Mouse (Mus musculus): ENCODE results near the gene Fbxl8. TPM values are rescaled to one million over a fixed set of nuclear protein-coding genes. Genes with fewer than 3 reads are reported as not detected.

The Fbxl8 gene
- total and polyA plus RNA-seq, 3 experiments = 5.2 to 10.5 (median 5.9) TPM

- Histone ChIP-seq H3K79me2 (replicated peaks; ENCODE audit: control insufficient read depth, extremely low read depth, insufficient read depth, poor library complexity, severe bottlenecking) (no peaks in the 10 kb centered on the region), H3K36me3 (replicated peaks in 1 of 2; ENCODE audit: control insufficient read depth in 1 of 2, insufficient read depth in 1 of 2, low read length in 1 of 2) (peaks cover 22 to 40% of the 10 kb centered on the region in 2 experiments), H3K27me3 (replicated peaks) (no peaks in the 10 kb centered on the region), H3K9me3 (replicated peaks; ENCODE audit: low read length) (peaks cover 19% of the 10 kb centered on the region), H3K4me1 (ENCODE audit: control insufficient read depth in 1 of 2, insufficient read depth in 2 of 2) (peaks cover 0 to 24% of the 10 kb centered on the region in 2 experiments; a peak in 2 of 4 replicates), H3K27ac (ENCODE audit: insufficient read depth, low read depth) (no peak overlapping the region), H3K9ac (ENCODE audit: insufficient read depth, low read depth) (no peak overlapping the region), H3K4me3 (replicated peaks in 1 of 3; ENCODE audit: low read depth in 2 of 3, low read length in 2 of 3, poor library complexity in 1 of 3) (peak overlapping the region in 1 of 3 experiments; percentile 1), H3K4me2 (ENCODE audit: insufficient read depth, low read depth, poor library complexity, severe bottlenecking) (no peak overlapping the region)
- TF ChIP-seq EP300 (IDR thresholded peaks at IDR 0.05; ENCODE audit: low read length) = peak; percentile 51; the same call in 1 of the 2 replicates
- peak; percentile 54 for TF ChIP-seq ETS1 (conservative IDR thresholded peaks at IDR 0.05; ENCODE audit: low read depth, low read length)
- no peak for TF ChIP-seq USF2 (conservative IDR thresholded peaks at IDR 0.05; ENCODE audit: low read depth, low read length)
- TF ChIP-seq IRF4 (IDR thresholded peaks at IDR 0.05; ENCODE audit: low read depth, low read length) = peak; percentile 26; the same call in 1 of the 2 replicates
- no peak for TF ChIP-seq NRF1 (IDR thresholded peaks at IDR 0.05; ENCODE audit: low read depth, low read length)
- TF ChIP-seq MAZ (IDR thresholded peaks at IDR 0.05; ENCODE audit: low read depth, low read length) = 0 out of 2 replicates have a peak, but pooled peaks have one; percentile 50
- TF ChIP-seq SIN3A (IDR thresholded peaks at IDR 0.05; ENCODE audit: low read length) = 0 out of 2 replicates have a peak, but pooled peaks have one; percentile 26
- no peak for TF ChIP-seq KAT2A (IDR thresholded peaks at IDR 0.05; ENCODE audit: insufficient replicate concordance, low read length)
- no peak for TF ChIP-seq ZC3H11A (IDR thresholded peaks at IDR 0.05; ENCODE audit: low read depth, low read length)
- peak; percentile 90 for DNase-seq (ENCODE audit: extremely low read depth)
- in situ Hi-C loops (cut with MboI; ENCODE audit: low pct_ligation_motif_present, low pct_unique_long_range_greater_than_20kb, low sequenced_read_pairs) = no loop called here
- dilution Hi-C loops (cut with MboI; ENCODE audit: extremely low pct_ligation_motif_present, extremely low pct_unique_long_range_greater_than_20kb, low sequenced_read_pairs) = no loop called here
These were observed 2.3 kb downstream of the Fbxl8 start for GRCm38 (mm10) chr8:105266775-105267174.

GRCm38 (mm10) chr8:105268342-105269074, 4.1 kb downstream of the Fbxl8 start:
- Histone ChIP-seq H3K27me3 (replicated peaks) (no peaks in the 10 kb centered on the region), H3K27ac (ENCODE audit: insufficient read depth, low read depth) (no peak overlapping the region), H3K9ac (ENCODE audit: insufficient read depth, low read depth) (no peak overlapping the region), H3K36me3 (replicated peaks in 1 of 2; ENCODE audit: control insufficient read depth in 1 of 2, insufficient read depth in 1 of 2, low read length in 1 of 2) (peaks cover 22 to 37% of the 10 kb centered on the region in 2 experiments), H3K79me2 (replicated peaks; ENCODE audit: control insufficient read depth, extremely low read depth, insufficient read depth, poor library complexity, severe bottlenecking) (no peaks in the 10 kb centered on the region), H3K4me1 (ENCODE audit: control insufficient read depth in 1 of 2, insufficient read depth in 2 of 2) (peaks cover 0 to 16% of the 10 kb centered on the region in 2 experiments; a peak in 2 of 4 replicates), H3K4me3 (replicated peaks in 1 of 3; ENCODE audit: low read depth in 2 of 3, low read length in 2 of 3, poor library complexity in 1 of 3) (no peak overlapping the region), H3K4me2 (ENCODE audit: insufficient read depth, low read depth, poor library complexity, severe bottlenecking) (no peak overlapping the region), H3K9me3 (replicated peaks; ENCODE audit: low read length) (peaks cover 19% of the 10 kb centered on the region)
- no peak for TF ChIP-seq CHD1 (IDR thresholded peaks at IDR 0.05; ENCODE audit: low read depth, low read length)
- no peak for TF ChIP-seq GABPA (IDR thresholded peaks at IDR 0.05; ENCODE audit: insufficient replicate concordance, low read depth, low read length)
- TF ChIP-seq ZC3H11A (IDR thresholded peaks at IDR 0.05; ENCODE audit: low read depth, low read length) = no peak
- TF ChIP-seq TBP (conservative IDR thresholded peaks at IDR 0.05; ENCODE audit: low read depth, low read length) = no peak
- no peak for TF ChIP-seq JUND (conservative IDR thresholded peaks at IDR 0.05; ENCODE audit: low read depth, low read length)
- TF ChIP-seq NELFE (IDR thresholded peaks at IDR 0.05; ENCODE audit: low read depth, low read length) = no peak
- TF ChIP-seq IRF4 (IDR thresholded peaks at IDR 0.05; ENCODE audit: low read depth, low read length) = no peak
- no peak for TF ChIP-seq UBTF (IDR thresholded peaks at IDR 0.05; ENCODE audit: low read depth, low read length)
- TF ChIP-seq MAFK (IDR thresholded peaks at IDR 0.05; ENCODE audit: insufficient replicate concordance, low read length) = no peak
- TF ChIP-seq ETS1 (conservative IDR thresholded peaks at IDR 0.05; ENCODE audit: low read depth, low read length) = no peak
- TF ChIP-seq POLR2A (IDR thresholded peaks at IDR 0.05; ENCODE audit: low read depth, low read length) = no peak
- no peak for TF ChIP-seq MXI1 (IDR thresholded peaks at IDR 0.05; ENCODE audit: low read depth, low read length)
- DNase-seq (ENCODE audit: extremely low read depth) = no peak
- dilution Hi-C loops (cut with MboI; ENCODE audit: extremely low pct_ligation_motif_present, extremely low pct_unique_long_range_greater_than_20kb, low sequenced_read_pairs) (no loop called here), in situ Hi-C loops (cut with MboI; ENCODE audit: low pct_ligation_motif_present, low pct_unique_long_range_greater_than_20kb, low sequenced_read_pairs) (no loop called here)

Measured in CH12.LX (cell line).